Mouse (Mus musculus) 3T3-L1 (cell line): Measurements from ENCODE around the gene Ppfia2.

Experiments used
- DNase-seq: peaks from one replicate; pipeline ENCODE4 v3.0.0-alpha.2; 2015; ENCODE audit warnings: low read depth, low spot score

The Ppfia2 gene

GRCm38 (mm10) chr10:106665221-106665620 lies 195.1 kb downstream of the Ppfia2 start:
- no peak for DNase-seq

DNA sequence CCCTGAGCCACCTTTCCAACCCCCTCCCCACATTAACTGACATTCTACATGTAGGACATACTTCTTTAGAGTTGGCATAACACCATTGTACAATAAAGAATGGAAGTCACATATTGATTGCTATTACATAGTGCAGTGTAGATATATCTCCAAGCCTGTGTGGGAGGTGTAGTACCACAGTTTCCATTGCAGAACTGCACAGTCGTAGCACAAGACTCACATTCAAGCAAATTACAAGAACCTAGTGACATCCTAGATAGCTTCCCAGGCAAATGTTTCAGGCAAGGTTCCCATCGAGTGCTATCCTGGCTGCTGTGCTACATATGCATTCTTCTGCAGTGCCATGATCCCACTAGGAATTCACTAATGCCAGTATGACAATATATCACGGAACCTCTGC lies 200.0 kb downstream of the Ppfia2 start:
- no peak for DNase-seq

DNA sequence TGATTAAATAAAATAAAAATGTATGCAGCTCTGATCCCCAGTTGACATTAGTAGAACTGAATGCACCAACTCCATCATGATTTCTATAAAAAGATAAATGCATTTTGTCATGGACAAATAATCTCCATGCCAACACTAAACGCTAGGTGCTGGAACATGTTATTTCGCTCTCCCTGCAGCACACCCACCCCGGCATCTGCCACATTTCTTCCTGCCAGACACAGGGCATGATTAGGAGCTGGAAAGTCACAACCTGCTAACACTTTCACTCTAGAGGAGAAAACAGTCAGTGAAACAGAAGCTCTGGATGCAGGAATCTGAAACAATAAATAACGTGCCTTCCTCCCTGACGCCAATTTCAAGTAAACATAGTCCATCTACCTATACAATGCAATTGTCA lies 211.3 kb downstream of the Ppfia2 start:
- no peak for DNase-seq

DNA sequence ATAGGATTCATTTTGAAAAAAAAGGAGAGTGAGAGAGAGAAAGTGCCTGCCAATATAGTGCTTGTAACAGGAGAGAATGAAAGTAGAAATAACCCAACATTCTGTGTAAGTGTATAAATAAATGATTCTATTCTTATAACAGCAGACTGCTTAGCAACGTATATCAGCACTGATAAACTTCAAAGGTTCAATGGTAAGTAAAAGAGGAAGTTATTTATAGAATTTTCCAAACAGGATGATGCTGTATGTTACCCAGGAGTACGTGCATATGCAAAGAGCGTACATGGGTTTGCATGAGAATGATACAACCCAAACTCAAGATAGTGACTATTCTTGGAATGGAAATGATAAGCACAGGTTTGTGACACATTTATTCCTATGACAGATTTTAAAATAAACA lies 215.4 kb downstream of the Ppfia2 start:
- DNase-seq = no peak

- no peak for DNase-seq
Measured at GRCm38 (mm10) chr10:106719936-106720335, 249.8 kb downstream of the Ppfia2 start.

GRCm38 (mm10) chr10:106732265-106732664 lies 262.1 kb downstream of the Ppfia2 start:
- DNase-seq = no peak

DNA sequence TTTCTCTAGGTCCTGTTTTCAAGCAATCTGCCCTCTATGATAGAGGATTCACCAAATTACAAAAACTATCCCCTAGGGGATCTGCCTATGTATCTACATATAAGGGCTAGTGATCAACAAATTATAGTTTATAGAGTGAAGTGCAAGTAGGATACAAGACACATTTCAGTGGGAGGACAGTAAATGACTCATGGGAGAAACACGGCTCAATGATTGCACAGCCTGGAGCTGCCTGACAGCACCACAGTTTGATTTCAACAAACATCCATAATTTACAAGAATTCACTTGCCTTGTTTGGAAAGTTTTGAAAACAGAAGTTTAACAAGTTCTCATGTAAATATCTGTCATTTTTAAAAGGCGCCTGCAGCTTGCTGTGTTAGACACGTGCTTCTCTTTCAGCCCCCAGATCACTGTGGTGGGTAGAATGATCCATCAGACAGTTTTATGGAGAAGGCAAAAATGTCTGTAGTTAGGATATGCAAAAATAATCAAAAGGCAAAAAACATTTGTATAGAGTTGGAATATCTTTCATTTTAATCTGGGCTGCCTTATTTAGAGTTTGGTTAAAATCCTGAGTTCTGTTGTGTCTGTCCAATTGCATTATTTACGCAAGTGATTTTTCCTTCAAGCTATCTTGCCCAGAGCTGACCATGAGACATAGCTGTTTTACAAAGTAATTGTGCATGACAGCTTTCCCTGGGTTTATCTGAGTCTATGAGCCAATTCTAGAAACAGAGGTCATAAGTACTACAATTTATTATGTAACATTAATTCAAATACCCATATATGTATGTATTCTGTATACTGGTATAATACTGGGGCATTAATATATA lies 266.3 kb downstream of the Ppfia2 start:
- DNase-seq = peak; percentile 29

DNA sequence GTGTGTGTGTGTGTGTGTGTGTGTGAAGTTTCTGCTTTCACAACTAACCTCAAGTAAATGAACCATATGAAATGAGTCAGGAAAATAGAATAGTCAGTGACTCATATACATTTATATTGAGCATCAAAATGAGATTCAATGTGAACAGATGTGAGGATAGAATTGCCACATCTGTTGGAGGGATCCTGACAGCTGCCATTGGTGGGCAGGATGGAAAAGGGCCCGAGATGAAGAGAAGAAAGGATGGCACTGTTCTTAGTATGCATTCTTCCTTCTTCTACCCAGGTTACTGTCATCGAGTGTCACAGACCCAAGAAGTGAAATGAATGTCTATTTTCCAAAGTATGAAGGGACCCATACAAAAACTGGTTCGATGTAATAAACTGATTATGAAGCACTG lies 268.1 kb downstream of the Ppfia2 start:
- peak; percentile 3 for DNase-seq

- no peak for DNase-seq
Measured at GRCm38 (mm10) chr10:106744966-106745365, 274.8 kb downstream of the Ppfia2 start.

- DNase-seq = no peak
Measured at GRCm38 (mm10) chr10:106761061-106761460, 290.9 kb downstream of the Ppfia2 start.

DNA sequence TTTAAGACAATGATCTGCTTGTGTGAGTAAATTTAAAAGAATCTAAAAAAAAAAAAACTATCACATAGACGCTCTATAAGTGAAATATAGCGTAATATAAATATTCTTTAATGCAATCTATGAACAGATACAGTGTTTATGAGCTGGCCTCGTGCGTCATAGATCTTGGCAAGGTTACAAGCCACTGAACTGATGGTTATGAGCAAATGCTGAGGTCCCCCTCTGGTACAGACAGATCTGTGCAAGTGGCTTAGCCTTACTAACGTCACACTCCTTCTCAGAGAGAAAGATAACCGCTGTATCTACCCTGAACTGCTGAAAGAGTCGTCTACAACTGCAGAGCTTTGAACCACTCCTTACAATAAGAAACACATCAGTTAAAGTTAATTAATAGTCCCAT lies 293.6 kb downstream of the Ppfia2 start:
- peak; percentile 45 for DNase-seq

DNA sequence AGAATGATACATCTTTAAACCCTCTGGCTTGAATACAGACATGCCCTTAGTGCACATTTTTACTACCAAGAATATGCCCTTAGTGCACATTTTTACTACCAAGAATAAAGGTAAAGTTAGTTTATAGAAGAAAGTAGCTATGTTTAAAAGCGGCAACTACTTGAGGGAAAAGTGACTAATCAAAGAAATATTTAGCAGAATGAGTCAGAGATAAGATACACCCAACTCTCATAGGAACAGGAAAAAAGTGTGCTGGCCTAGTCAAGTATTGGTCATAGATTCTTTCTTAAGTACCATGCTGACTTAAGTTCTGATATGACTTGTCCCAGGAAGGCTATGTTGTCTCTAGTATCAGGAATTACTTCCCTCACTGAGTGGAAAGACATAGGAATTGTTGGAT lies 305.4 kb downstream of the Ppfia2 start:
- peak; percentile 87 for DNase-seq

GRCm38 (mm10) chr10:106815447-106815846 lies 345.3 kb downstream of the Ppfia2 start:
- DNase-seq = no peak

DNA sequence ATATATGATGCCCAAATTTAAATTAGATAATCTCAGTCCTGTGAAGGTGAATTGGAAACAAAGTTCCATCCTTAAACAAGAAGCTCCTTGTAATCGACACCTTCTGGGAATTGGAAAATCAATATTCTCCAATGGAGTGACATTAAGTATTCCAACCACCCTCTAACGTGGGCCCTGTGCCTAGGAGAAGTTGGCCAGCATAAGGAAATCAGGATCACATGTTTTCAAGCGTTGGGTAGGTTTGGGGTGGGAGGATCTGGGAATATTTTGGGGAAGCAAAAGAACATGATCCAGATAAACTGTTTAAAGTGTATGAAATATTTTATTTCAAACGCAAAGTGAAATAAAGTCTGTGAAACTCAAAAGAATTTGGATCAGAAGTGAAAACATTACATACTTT lies 348.2 kb downstream of the Ppfia2 start:
- DNase-seq = no peak

GRCm38 (mm10) chr10:106824215-106824614 lies 354.1 kb downstream of the Ppfia2 start:
- no peak for DNase-seq

DNA sequence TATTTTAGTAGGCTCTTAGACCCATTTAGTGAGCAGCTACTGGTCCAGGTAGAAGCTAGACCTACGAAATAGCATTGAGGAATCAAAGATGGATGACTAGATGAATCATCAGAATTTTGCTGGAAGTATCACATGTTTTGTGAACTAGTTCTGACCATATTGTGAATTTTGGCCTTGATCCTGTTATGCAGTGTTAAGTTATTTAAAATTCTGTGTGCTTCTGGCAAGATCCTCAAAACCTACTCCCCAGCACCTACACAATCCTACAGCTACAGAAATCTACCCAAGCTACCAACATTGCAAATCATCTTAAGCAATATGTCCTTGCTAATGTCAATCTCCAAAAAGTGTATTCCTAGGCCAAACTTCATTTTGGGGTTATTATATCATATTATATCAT lies 368.3 kb downstream of the Ppfia2 start:
- no peak for DNase-seq

DNA sequence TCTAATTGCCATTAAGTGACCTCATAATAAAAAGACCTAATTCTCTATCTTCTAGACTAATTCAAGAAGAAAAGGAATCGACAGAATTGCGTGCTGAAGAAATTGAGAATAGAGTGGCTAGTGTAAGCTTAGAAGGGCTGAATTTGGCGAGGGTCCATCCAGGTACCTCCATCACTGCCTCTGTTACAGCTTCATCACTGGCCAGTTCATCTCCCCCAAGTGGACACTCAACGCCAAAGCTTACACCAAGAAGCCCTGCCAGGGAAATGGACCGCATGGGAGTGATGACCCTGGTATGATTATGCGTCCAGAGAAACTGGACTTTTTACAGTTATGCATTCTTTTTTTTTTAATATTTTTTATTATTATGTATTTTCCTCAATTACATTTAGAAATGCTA lies 388.0 kb downstream of the Ppfia2 start:
- DNase-seq = no peak

DNA sequence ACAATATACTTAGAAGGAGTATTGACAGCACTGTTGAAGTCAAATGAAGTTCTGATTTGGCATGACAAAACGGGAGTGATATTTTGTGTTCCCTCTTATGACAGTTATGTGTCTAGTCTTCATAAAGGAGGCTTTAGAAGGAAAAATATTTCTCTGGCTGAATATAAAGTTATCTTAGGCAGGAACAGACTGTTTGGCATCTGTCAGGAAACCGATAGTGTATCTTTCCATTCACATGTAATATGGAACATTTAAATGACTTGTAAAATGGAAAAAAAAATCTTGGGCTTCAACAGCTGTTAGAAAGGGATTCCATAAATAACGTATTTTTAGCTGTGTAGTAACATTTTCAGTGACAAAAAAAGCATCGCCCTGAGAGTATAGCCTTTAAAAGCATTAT lies 400.1 kb downstream of the Ppfia2 start:
- DNase-seq = no peak

DNA sequence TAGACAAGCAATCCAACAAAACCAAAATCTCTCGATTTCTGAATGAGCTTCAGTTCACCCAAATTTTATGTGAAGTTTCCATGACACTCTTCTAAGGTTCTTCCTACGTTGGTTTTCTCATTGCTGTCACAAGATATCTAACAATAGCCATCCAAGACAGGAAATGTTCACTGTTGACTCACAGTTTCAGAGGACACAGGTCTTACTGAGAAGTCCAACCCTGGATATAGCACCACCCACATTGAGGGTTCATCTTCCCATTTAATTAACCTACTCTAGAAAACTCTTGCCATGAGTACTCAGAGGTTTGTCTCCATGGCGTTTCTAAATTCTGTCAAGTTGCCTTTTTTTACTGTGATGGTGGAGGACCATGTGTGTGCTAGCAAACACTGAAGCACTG lies 401.7 kb downstream of the Ppfia2 start:
- DNase-seq = no peak

- DNase-seq = no peak
Measured at GRCm38 (mm10) chr10:106872714-106873113, 402.6 kb downstream of the Ppfia2 start.

DNA sequence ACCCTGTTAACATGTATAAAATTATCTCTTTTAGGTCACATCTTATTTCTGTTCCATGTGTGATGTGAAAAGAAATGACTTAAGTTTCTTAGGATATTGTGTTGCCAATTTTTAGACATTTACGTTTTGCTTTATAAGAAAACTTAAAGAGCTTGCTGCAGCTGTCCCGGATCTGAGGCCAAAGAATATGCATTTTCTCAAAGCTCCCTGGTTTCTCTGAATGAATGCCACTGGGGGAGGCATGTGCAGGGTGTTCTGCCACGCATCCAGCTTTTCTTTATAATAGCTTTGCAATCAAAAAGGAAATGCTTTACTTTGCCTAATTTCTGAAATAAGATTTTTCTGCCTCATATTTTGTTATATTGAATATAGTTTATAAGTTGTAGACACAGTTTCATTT lies 411.2 kb downstream of the Ppfia2 start:
- no peak for DNase-seq

DNA sequence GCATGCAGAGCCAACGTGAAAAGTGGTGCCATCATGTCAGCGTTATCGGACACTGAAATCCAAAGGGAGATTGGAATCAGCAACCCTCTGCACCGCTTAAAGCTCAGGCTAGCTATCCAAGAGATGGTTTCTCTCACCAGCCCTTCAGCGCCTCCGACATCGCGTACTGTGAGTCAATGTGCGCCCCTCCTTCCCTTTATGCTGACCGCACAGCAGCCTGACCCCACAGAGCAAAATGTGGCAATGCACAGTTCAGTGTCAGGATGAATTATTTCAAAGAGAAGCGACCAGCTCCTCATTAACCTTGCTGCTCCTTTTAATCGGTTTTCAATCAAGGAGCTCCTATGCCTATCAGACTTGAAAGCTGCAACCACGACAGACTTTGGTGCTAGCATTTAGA lies 426.2 kb downstream of the Ppfia2 start:
- no peak for DNase-seq

DNA sequence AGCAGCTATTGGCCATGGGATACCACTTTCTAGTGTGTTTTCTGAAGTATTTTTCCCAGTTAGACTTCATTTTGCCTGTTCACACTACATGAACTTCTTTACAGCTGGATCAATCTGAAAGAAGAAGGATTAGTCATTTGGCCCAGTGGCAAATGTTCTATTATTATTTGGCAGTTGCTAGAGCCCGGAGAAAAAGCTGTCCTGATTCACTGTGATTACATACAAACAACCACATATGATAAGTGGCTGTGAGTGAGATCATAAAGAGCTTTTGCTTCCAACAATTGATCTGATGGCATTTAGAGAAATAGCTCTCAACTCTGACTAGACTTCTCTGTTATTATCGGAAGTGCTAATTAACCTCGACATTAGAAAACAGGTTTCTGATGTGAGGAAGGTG lies 440.0 kb downstream of the Ppfia2 start:
- DNase-seq = no peak

GRCm38 (mm10) chr10:106913032-106913431 lies 442.9 kb downstream of the Ppfia2 start:
- peak; percentile 17 for DNase-seq
